Mouse (Mus musculus): ENCODE data around the gene Slc22a20. TPM values are rescaled to one million over a fixed set of nuclear protein-coding genes. Genes with fewer than 3 reads are reported as not detected.

Slc22a20 gene
- polyA plus RNA-seq, 1 experiment from 2014 or later = 0.09 TPM

DNA sequence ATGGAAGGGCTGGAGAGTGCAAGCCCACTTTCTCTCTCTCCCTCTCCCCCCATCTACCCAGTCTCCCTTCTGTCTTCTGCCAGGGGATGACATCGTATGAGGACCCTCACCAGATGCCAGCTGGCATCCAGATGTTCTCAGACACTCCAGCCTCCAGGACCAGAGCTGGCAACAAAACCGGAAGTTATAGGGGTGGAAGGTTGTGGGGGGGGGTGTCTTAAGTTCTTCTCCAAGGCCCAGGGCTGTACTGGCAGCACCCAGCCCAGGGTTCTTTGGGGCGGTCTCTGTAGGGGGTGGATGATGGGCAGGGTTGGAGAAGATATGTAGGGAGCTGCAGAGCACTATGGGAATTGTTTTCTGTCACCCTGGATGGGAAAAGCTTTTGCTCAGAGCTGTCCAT, 57.4 kb downstream of the Slc22a20 start:
- Histone ChIP-seq H3K27ac (ENCODE audit: low read depth) (no peak overlapping the region), H3K27me3 (ENCODE audit: insufficient read depth, low read length) (no peaks in the 10 kb centered on the region; the same call in 1 of the 2 replicates), H3K4me3 (ENCODE audit: low read depth, low read length) (no peak overlapping the region), H3K4me1 (ENCODE audit: insufficient read depth) (peaks cover 33% of the 10 kb centered on the region), H3K9me3 (ENCODE audit: low read length) (no peaks in the 10 kb centered on the region), H3K9ac (replicated peaks) (no peak overlapping the region), H3K4me2 (ENCODE audit: low read depth, low read length) (no peak overlapping the region), H3K36me3 (replicated peaks; ENCODE audit: insufficient read depth, low read length) (no peaks in the 10 kb centered on the region)
- DNase-seq = no peak
- no peak for ATAC-seq
- WGBS (ENCODE audit: insufficient replicate concordance) = 68% methylated on average over 3 of the region's 3 CpGs
- no peak for TF ChIP-seq CTCF (IDR thresholded peaks at IDR 0.05; ENCODE audit: low read depth)
- no peak for TF ChIP-seq EP300 (IDR thresholded peaks at IDR 0.05; ENCODE audit: low read depth)

DNA sequence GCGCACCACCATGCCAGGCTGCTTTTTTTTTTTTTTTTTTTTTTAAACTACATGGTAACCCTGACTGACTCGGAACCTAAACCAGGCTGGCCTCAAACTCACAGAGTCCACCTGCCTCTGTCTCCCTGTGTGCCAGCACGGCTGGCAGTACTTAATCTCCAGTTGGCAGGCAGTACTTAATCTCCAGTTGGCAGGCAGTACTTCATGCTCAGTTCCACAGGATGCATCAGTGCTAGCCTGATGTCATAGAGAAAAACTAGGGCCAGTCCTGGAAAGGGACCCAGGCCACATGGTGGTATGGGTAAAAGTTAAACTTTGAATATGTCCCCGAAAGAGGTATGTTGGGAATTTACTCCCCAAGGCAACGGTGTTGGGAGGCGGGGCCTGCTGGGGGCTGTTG, 57.8 kb downstream of the Slc22a20 start:
- Histone ChIP-seq H3K36me3 (replicated peaks; ENCODE audit: insufficient read depth, low read length) (no peaks in the 10 kb centered on the region), H3K27ac (ENCODE audit: low read depth) (no peak overlapping the region), H3K27me3 (ENCODE audit: insufficient read depth, low read length) (no peaks in the 10 kb centered on the region; the same call in 1 of the 2 replicates), H3K4me1 (ENCODE audit: insufficient read depth) (peaks cover 35% of the 10 kb centered on the region), H3K9me3 (ENCODE audit: low read length) (no peaks in the 10 kb centered on the region), H3K4me2 (ENCODE audit: low read depth, low read length) (no peak overlapping the region), H3K4me3 (ENCODE audit: low read depth, low read length) (no peak overlapping the region), H3K9ac (replicated peaks) (no peak overlapping the region)
- WGBS (ENCODE audit: insufficient replicate concordance) = 65% methylated on average over 6 of the region's 6 CpGs
- TF ChIP-seq CTCF (IDR thresholded peaks at IDR 0.05; ENCODE audit: low read depth) = no peak
- no peak for TF ChIP-seq EP300 (IDR thresholded peaks at IDR 0.05; ENCODE audit: low read depth)
- DNase-seq (no peak), ATAC-seq (no peak)

DNA sequence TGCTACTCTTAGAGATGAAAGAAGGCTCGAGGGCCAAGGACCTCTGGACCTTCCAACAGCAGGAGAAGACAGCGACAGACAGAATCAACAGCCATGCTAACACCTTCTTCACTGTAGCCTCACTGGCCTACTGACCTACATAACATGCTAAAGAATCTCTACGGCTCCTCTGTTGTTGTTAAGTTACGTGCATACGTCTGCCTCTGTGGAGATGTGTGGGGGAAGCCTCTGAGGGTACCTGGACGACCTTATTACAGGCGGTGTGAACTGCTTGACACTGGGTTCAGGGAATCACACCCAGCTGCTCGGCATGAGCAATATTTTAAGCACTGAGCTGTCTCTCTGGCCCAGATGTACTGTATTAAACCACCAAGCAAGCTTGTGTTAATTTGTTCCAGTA, 58.4 kb downstream of the Slc22a20 start:
- H3K36me3 ChIP-seq (replicated peaks; ENCODE audit: insufficient read depth, low read length) = no peaks in the 10 kb centered on the region
- no peak for TF ChIP-seq EP300 (IDR thresholded peaks at IDR 0.05; ENCODE audit: low read depth)
- peaks cover 40% of the 10 kb centered on the region for H3K4me1 ChIP-seq (ENCODE audit: insufficient read depth)
- H3K9ac ChIP-seq (replicated peaks) = no peak overlapping the region
- no peaks in the 10 kb centered on the region for H3K9me3 ChIP-seq (ENCODE audit: low read length)
- no peak overlapping the region for H3K4me2 ChIP-seq (ENCODE audit: low read depth, low read length)
- no peak overlapping the region for H3K4me3 ChIP-seq (ENCODE audit: low read depth, low read length)
- WGBS (ENCODE audit: insufficient replicate concordance) = 79% methylated on average over 8 of the region's 8 CpGs
- ATAC-seq = no peak
- H3K27ac ChIP-seq (ENCODE audit: low read depth) = no peak overlapping the region
- no peaks in the 10 kb centered on the region; the same call in 1 of the 2 replicates for H3K27me3 ChIP-seq (ENCODE audit: insufficient read depth, low read length)
- no peak for DNase-seq

DNA sequence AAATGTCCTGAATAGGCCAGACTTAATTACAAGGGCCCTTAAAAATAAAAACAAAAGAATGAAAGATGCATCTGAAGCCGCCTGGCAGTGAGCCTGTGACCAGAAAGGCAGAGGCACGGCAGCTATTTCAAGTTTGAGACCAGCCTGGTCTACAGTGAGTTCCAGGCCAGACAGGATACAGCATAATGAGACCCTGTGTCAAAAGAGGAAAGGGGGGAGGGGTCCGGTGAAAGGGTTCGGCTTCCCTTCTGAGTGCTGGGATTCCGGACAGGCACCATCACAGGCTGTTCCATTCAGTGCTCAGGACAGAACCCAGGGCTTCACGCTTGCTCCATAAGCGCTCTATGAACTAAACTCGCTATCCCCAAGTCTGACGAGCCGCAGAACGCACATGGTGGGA, 58.9 kb downstream of the Slc22a20 start:
- Histone ChIP-seq H3K4me1 (ENCODE audit: insufficient read depth) (peaks cover 45% of the 10 kb centered on the region), H3K4me2 (ENCODE audit: low read depth, low read length) (no peak overlapping the region), H3K27me3 (ENCODE audit: insufficient read depth, low read length) (no peaks in the 10 kb centered on the region; the same call in 1 of the 2 replicates), H3K9ac (replicated peaks) (no peak overlapping the region), H3K36me3 (replicated peaks; ENCODE audit: insufficient read depth, low read length) (no peaks in the 10 kb centered on the region), H3K9me3 (ENCODE audit: low read length) (no peaks in the 10 kb centered on the region), H3K27ac (ENCODE audit: low read depth) (no peak overlapping the region), H3K4me3 (ENCODE audit: low read depth, low read length) (no peak overlapping the region)
- ATAC-seq = no peak
- no peak for DNase-seq
- no peak for TF ChIP-seq CTCF (IDR thresholded peaks at IDR 0.05; ENCODE audit: low read depth)
- no peak for TF ChIP-seq EP300 (IDR thresholded peaks at IDR 0.05; ENCODE audit: low read depth)
- WGBS (ENCODE audit: insufficient replicate concordance) = 71% methylated on average over 11 of the region's 11 CpGs

DNA sequence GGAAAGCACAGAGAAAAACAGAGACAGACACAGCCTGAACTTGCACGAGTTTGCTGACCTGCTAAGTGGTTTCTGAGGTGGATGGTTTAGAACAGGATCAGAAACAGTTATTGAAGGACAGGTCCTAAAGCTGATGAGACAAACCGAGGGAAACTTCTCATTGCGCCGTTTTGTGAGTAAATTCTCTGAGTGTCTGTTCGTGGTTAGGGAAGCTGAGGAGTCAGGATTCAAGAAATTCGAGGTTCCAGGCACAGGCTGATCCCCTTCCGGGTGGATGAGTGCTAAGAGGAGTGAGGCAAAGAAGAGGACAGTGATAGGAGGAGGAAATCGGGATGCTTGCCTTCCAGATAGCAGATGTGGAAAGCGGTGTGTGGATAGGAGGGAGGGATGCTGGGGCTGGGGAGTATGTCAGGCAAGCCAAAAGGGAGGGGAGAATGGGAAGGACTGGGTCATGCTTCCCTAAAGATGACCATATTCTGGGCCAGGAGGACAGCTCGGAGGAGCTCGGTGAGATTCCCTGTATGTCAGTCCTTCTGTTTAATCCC, 60.6 kb downstream of the Slc22a20 start:
- H3K36me3 ChIP-seq (replicated peaks; ENCODE audit: insufficient read depth, low read length) = no peaks in the 10 kb centered on the region
- DNase-seq (no peak), ATAC-seq (no peak)
- H3K4me3 ChIP-seq (ENCODE audit: low read depth, low read length) = peak overlapping the region; percentile 69
- peak overlapping the region; percentile 37; the same call in 1 of the 2 replicates for H3K9ac ChIP-seq (replicated peaks)
- H3K4me2 ChIP-seq (ENCODE audit: low read depth, low read length) = peak overlapping the region; percentile 100
- H3K27ac ChIP-seq (ENCODE audit: low read depth) = peak overlapping the region; percentile 66; the same call in 1 of the 2 replicates
- no peaks in the 10 kb centered on the region for H3K9me3 ChIP-seq (ENCODE audit: low read length)
- H3K4me1 ChIP-seq (ENCODE audit: insufficient read depth) = peaks cover 48% of the 10 kb centered on the region
- H3K27me3 ChIP-seq (ENCODE audit: insufficient read depth, low read length) = no peaks in the 10 kb centered on the region; the same call in 1 of the 2 replicates
- WGBS (ENCODE audit: insufficient replicate concordance) = 29% methylated on average over 11 of the region's 11 CpGs
- TF ChIP-seq EP300 (IDR thresholded peaks at IDR 0.05; ENCODE audit: low read depth) (no peak), CTCF (IDR thresholded peaks at IDR 0.05; ENCODE audit: low read depth) (no peak)

DNA sequence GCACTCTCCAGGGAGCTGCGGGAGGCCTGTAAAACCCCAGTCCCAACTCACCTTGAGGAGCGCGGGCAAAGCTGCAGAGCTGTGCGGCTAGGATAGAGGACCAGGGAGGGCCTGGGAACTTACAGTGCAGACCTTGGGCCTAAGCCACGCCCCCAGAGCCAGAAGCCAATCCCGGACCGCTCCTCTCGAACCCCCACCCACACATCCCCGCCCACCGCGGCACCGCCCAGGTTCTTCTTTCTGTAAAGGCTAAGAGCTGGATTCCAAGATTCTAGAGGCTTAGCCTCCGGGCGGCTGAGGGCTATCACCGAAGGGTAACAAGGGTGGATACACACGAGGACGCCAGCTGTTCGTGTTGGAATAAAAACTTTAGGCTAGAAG, 61.2 kb downstream of the Slc22a20 start, which contains the start of gene Cdc42ep2:
Gene Cdc42ep2, minus strand, starts transcription at position 104 of the 381 bp plus-strand sequence.
- Histone ChIP-seq H3K4me3 (ENCODE audit: low read depth, low read length) (peak within 1 kb of the TSS; percentile 69), H3K4me2 (ENCODE audit: low read depth, low read length) (peak within 1 kb of the TSS; percentile 100), H3K27me3 (ENCODE audit: insufficient read depth, low read length) (no peaks in the 10 kb centered on the region; the same call in 1 of the 2 replicates), H3K9ac (replicated peaks) (peak within 1 kb of the TSS; percentile 71), H3K36me3 (replicated peaks; ENCODE audit: insufficient read depth, low read length) (no peaks in the 10 kb centered on the region), H3K4me1 (ENCODE audit: insufficient read depth) (peaks cover 46% of the 10 kb centered on the region), H3K27ac (ENCODE audit: low read depth) (peak within 1 kb of the TSS; percentile 76), H3K9me3 (ENCODE audit: low read length) (no peaks in the 10 kb centered on the region)
- ATAC-seq (peak; percentile 78), DNase-seq (peak; percentile 98)
- TF ChIP-seq CTCF (IDR thresholded peaks at IDR 0.05; ENCODE audit: low read depth) (no peak), EP300 (IDR thresholded peaks at IDR 0.05; ENCODE audit: low read depth) (no peak)
- 0% methylated on average over 18 of the region's 18 CpGs for WGBS (ENCODE audit: insufficient replicate concordance)

All from liver, postnatal 0 days (tissue).